Mouse (Mus musculus) testis, adult 2 months (tissue): Measurements from ENCODE around the gene Tnnt1. TPM values are rescaled to one million over a fixed set of nuclear protein-coding genes. Genes with fewer than 3 reads are reported as not detected.

ENCODE experiments used
- H3K27ac ChIP-seq: fragments of 200-500 bp; 2 replicates; pipeline ENCODE4 v1.5.1; 2012; ENCODE audit warnings: low read depth, low read length; ENCODE audit not compliant: control insufficient read depth, insufficient read depth
- H3K27me3 ChIP-seq: fragments of 200-500 bp; 2 replicates; pipeline ENCODE4 v1.6.1; 2012; ENCODE audit warnings: mild to moderate bottlenecking, low read length, moderate library complexity; ENCODE audit not compliant: control insufficient read depth, insufficient read depth
- H3K36me3 ChIP-seq: fragments of 200-500 bp; 2 replicates; pipeline ENCODE4 v1.6.1; 2012; ENCODE audit warnings: mild to moderate bottlenecking, low read length; ENCODE audit not compliant: control insufficient read depth, insufficient read depth
- H3K4me1 ChIP-seq: fragments of 200-500 bp; 2 replicates; pipeline ENCODE4 v1.6.1; 2012; ENCODE audit warnings: low read length; ENCODE audit not compliant: control insufficient read depth, insufficient read depth
- H3K4me3 ChIP-seq: fragments of 200-500 bp; 2 replicates; pipeline ENCODE4 v1.5.1; 2012; ENCODE audit warnings: low read depth, mild to moderate bottlenecking, low read length, moderate library complexity, mixed read lengths; ENCODE audit not compliant: control insufficient read depth
- CTCF ChIP-seq: fragments of 200-500 bp; IDR thresholded peaks from 2 replicates; pipeline ENCODE4 v1.5.1; 2012; ENCODE audit warnings: low read depth, mild to moderate bottlenecking, inconsistent platforms, low read length, moderate library complexity; ENCODE audit not compliant: control insufficient read depth, insufficient read depth, insufficient replicate concordance
- POLR2A ChIP-seq: fragments of 200-500 bp; IDR thresholded peaks from 2 replicates; pipeline ENCODE4 v1.6.1; 2012; ENCODE audit warnings: low read depth, mild to moderate bottlenecking, inconsistent platforms, low read length, moderate library complexity; ENCODE audit not compliant: control insufficient read depth
- polyA plus RNA-seq: library from polyadenylated mRNA; depleted of rRNA; stranded (reverse); fragments of >200 nt; gene quantifications from 2 replicates; pipeline ENCODE4 v1.2.3, GENCODE M21; 2012

The Tnnt1 gene
- polyA plus RNA-seq, 1 experiment: 0.62 TPM

GRCm38 (mm10) chr7:4515853-4516252, 329 bp downstream of the Tnnt1 start:
- Histone ChIP-seq H3K27me3 (no peaks in the 10 kb centered on the region), H3K4me1 (peaks cover 18% of the 10 kb centered on the region), H3K36me3 (no peaks in the 10 kb centered on the region), H3K27ac (no peak overlapping the region), H3K4me3 (no peak overlapping the region)
- TF ChIP-seq CTCF: no peak
- no peak for TF ChIP-seq POLR2A

- TF ChIP-seq CTCF (no peak), POLR2A (no peak)
- Histone ChIP-seq H3K27me3 (no peaks in the 10 kb centered on the region), H3K36me3 (no peaks in the 10 kb centered on the region), H3K4me3 (no peak overlapping the region), H3K4me1 (peaks cover 17% of the 10 kb centered on the region), H3K27ac (peak overlapping the region; percentile 48; the same call in 1 of the 2 replicates)
Measured at GRCm38 (mm10) chr7:4513829-4514712, 2.1 kb downstream of the Tnnt1 start.

GRCm38 (mm10) chr7:4513236-4513635, 2.9 kb downstream of the Tnnt1 start:
- Histone ChIP-seq H3K27me3 (no peaks in the 10 kb centered on the region), H3K4me1 (peaks cover 24% of the 10 kb centered on the region), H3K36me3 (no peaks in the 10 kb centered on the region), H3K4me3 (peak overlapping the region; percentile 24; the same call in 1 of the 2 replicates), H3K27ac (no peak overlapping the region)
- TF ChIP-seq CTCF (peak; percentile 89), POLR2A (no peak)

- peak overlapping the region; percentile 25; the same call in 1 of the 2 replicates for H3K27ac ChIP-seq
- H3K36me3 ChIP-seq: no peaks in the 10 kb centered on the region
- TF ChIP-seq CTCF: no peak
- no peak for TF ChIP-seq POLR2A
Measured at GRCm38 (mm10) chr7:4511489-4512224, 4.5 kb downstream of the Tnnt1 start.

GRCm38 (mm10) chr7:4509863-4510608, 6.1 kb downstream of the Tnnt1 start:
- H3K27ac ChIP-seq: no peak overlapping the region
- peaks cover 19% of the 10 kb centered on the region for H3K4me1 ChIP-seq
- H3K36me3 ChIP-seq: no peaks in the 10 kb centered on the region
- no peaks in the 10 kb centered on the region for H3K27me3 ChIP-seq
- peak overlapping the region; percentile 14; the same call in 1 of the 2 replicates for H3K4me3 ChIP-seq
- no peak for TF ChIP-seq POLR2A
- peak; percentile 70 for TF ChIP-seq CTCF

More at GRCm38 (mm10) chr7:4511489-4512224, 4.5 kb downstream of the Tnnt1 start:
- Histone ChIP-seq H3K4me3 (no peak overlapping the region), H3K4me1 (peaks cover 25% of the 10 kb centered on the region), H3K27me3 (no peaks in the 10 kb centered on the region)

- peaks cover 18% of the 10 kb centered on the region for H3K4me1 ChIP-seq
- H3K36me3 ChIP-seq: no peaks in the 10 kb centered on the region
- H3K27ac ChIP-seq: no peak overlapping the region
- no peaks in the 10 kb centered on the region for H3K27me3 ChIP-seq
- no peak for TF ChIP-seq POLR2A
- no peak overlapping the region for H3K4me3 ChIP-seq
Measured at GRCm38 (mm10) chr7:4508739-4509116, 7.5 kb downstream of the Tnnt1 start.

GRCm38 (mm10) chr7:4508062-4508738, 8.0 kb downstream of the Tnnt1 start:
- peaks cover 13% of the 10 kb centered on the region for H3K4me1 ChIP-seq
- no peaks in the 10 kb centered on the region for H3K27me3 ChIP-seq
- no peak overlapping the region for H3K27ac ChIP-seq
- no peak for TF ChIP-seq POLR2A
- TF ChIP-seq CTCF: peak; percentile 67; the same call in 1 of the 2 replicates
- peak overlapping the region; percentile 35 for H3K4me3 ChIP-seq
- no peaks in the 10 kb centered on the region for H3K36me3 ChIP-seq
